Mouse (Mus musculus): Measurements from ENCODE around the gene Ssbp4. TPM values are rescaled to one million over a fixed set of nuclear protein-coding genes. Genes with fewer than 3 reads are reported as not detected.
A peak's percentile ranks its signal among the peaks of the same experiment; 100 is the strongest.

The Ssbp4 gene
- total and polyA plus RNA-seq, 3 experiments, result 84.9 to 212 TPM; not detected in 1

- peak; percentile 58 for DNase-seq (ENCODE audit: low read depth, low spot score)
- Histone ChIP-seq H3K36me3 (ENCODE audit: control insufficient read depth in 1 of 2, insufficient read depth in 2 of 2, low read length in 2 of 2) (0 out of 4 replicates have a peak, but pooled peaks cover 0 to 6% of the 10 kb centered on the region in 2 experiments), H3K27me3 (ENCODE audit: control insufficient read depth in 1 of 2, insufficient read depth in 2 of 2, low read length in 2 of 2) (no peaks in the 10 kb centered on the region), H3K9ac (ENCODE audit: control insufficient read depth, low read depth, low read length, poor library complexity, severe bottlenecking) (peak overlapping the region; percentile 80), H3K4me1 (ENCODE audit: control insufficient read depth in 1 of 2, insufficient read depth in 2 of 2, low read length in 2 of 2) (peaks cover 6 to 21% of the 10 kb centered on the region in 2 experiments), H3K4me3 (ENCODE audit: control insufficient read depth in 1 of 2, insufficient read depth in 1 of 2, low read depth in 2 of 2, low read length in 2 of 2) (peak overlapping the region; percentile 53 to 63), H3K27ac (ENCODE audit: control insufficient read depth, low read depth, low read length) (peak overlapping the region; percentile 83), H3K9me3 (replicated peaks; ENCODE audit: insufficient read depth, low read length) (no peaks in the 10 kb centered on the region), H3K79me2 (ENCODE audit: control insufficient read depth, insufficient read depth, low read length, poor library complexity) (no peaks in the 10 kb centered on the region; the same call in 1 of the 2 replicates)
- no peak for TF ChIP-seq CTCF (IDR thresholded peaks at IDR 0.05 in 2 of 3, conservative IDR thresholded peaks at IDR 0.05 in 1 of 3; ENCODE audit: control insufficient read depth in 1 of 3, insufficient read depth in 1 of 3, low read depth in 2 of 3, low read length in 3 of 3, poor library complexity in 1 of 3, severe bottlenecking in 1 of 3)
- TF ChIP-seq RAD21 (IDR thresholded peaks at IDR 0.05; ENCODE audit: low read depth, low read length), result no peak
- 0 out of 2 replicates have a peak, but pooled peaks have one; percentile 63 for TF ChIP-seq MAZ (IDR thresholded peaks at IDR 0.05; ENCODE audit: low read depth, low read length)
- TF ChIP-seq ZKSCAN1 (IDR thresholded peaks at IDR 0.05; ENCODE audit: low read depth, low read length), result 0 out of 2 replicates have a peak, but pooled peaks have one; percentile 43
- no peak for TF ChIP-seq CHD2 (IDR thresholded peaks at IDR 0.05; ENCODE audit: low read length)
- 0 out of 2 replicates have a peak, but pooled peaks have one; percentile 6 for TF ChIP-seq TCF12 (IDR thresholded peaks at IDR 0.05; ENCODE audit: low read depth, low read length)
- TF ChIP-seq TAL1 (IDR thresholded peaks at IDR 0.05; ENCODE audit: low read length), result no peak
- peak; percentile 28; the same call in 1 of the 2 replicates for TF ChIP-seq MXI1 (IDR thresholded peaks at IDR 0.05; ENCODE audit: low read depth, low read length)
- TF ChIP-seq POLR2A (IDR thresholded peaks at IDR 0.05; ENCODE audit: control insufficient read depth in 1 of 2, insufficient read depth in 1 of 2, low read depth in 1 of 2, low read length in 2 of 2, poor library complexity in 1 of 2), result 0 out of 4 replicates have a peak, but pooled peaks of 1 of the 2 experiments have one; percentile 20
- TF ChIP-seq NRF1 (IDR thresholded peaks at IDR 0.05; ENCODE audit: insufficient read depth, low read depth, low read length, poor library complexity, severe bottlenecking), result no peak
Measured at GRCm38 (mm10) chr8:70631436-70631835, 22.8 kb upstream of the Ssbp4 start.

DNA sequence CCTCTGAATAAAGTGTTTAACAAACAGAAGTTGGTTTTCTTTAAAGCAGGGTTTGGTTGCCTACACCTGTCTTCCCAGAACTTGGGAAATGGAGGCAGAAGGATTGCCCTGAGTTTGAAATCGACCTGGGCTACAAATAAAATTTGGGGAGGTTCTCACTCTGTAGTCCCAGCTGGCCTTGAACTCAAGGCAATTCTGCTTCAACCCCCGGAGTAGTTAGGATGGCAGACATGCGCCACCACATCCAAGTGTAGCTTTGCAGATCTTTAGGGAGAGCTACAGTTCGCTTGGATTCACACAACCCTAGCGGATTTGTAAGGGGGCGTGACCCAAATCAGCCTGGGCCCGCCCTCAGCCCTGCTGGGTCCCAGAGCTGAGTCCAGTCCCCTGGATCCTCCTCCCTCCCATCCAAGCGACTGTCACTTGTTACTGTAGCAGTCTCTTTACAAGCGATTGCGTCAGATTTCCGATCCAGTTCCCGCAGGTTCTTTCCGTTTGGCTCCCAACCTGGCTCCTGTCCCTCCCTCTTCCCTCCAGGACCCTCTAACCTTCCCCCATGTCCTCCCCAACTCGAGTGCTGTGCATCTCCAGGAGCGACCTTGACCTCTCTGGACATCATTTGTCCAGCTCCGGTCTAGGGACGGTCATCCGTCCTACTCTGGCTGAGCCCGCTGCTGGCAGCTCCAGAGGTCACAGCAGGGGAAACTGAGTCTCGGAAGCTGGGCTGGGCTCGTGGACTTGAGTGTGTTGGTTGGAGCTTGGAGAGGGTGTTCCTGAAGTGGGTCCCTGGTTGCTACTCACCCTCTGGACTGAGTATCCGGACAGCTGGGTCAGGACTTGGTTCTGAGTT lies 22.1 kb upstream of the Ssbp4 start:
- no peak for TF ChIP-seq USF2 (IDR thresholded peaks at IDR 0.05; ENCODE audit: borderline replicate concordance in 1 of 2, insufficient read depth in 1 of 2, low read depth in 1 of 2, low read length in 2 of 2)
- TF ChIP-seq MAFK (IDR thresholded peaks at IDR 0.05; ENCODE audit: borderline replicate concordance, low read depth, low read length), result no peak
- 0 out of 4 replicates have a peak, but pooled peaks of 1 of the 2 experiments have one; percentile 7 for TF ChIP-seq POLR2A (IDR thresholded peaks at IDR 0.05; ENCODE audit: control insufficient read depth in 1 of 2, insufficient read depth in 1 of 2, low read depth in 1 of 2, low read length in 2 of 2, poor library complexity in 1 of 2)
- no peak for TF ChIP-seq E2F4 (IDR thresholded peaks at IDR 0.05; ENCODE audit: borderline replicate concordance, low read depth, low read length)
- H3K79me2 ChIP-seq (ENCODE audit: control insufficient read depth, insufficient read depth, low read length, poor library complexity), result no peaks in the 10 kb centered on the region; the same call in 1 of the 2 replicates
- no peaks in the 10 kb centered on the region for H3K27me3 ChIP-seq (ENCODE audit: control insufficient read depth in 1 of 2, insufficient read depth in 2 of 2, low read length in 2 of 2)
- peak overlapping the region; percentile 53 to 63 for H3K4me3 ChIP-seq (ENCODE audit: control insufficient read depth in 1 of 2, insufficient read depth in 1 of 2, low read depth in 2 of 2, low read length in 2 of 2)
- peaks cover 6 to 23% of the 10 kb centered on the region in 2 experiments for H3K4me1 ChIP-seq (ENCODE audit: control insufficient read depth in 1 of 2, insufficient read depth in 2 of 2, low read length in 2 of 2)
- peak overlapping the region; percentile 83 for H3K27ac ChIP-seq (ENCODE audit: control insufficient read depth, low read depth, low read length)
- H3K36me3 ChIP-seq (ENCODE audit: control insufficient read depth in 1 of 2, insufficient read depth in 2 of 2, low read length in 2 of 2), result 0 out of 4 replicates have a peak, but pooled peaks cover 0 to 8% of the 10 kb centered on the region in 2 experiments
- H3K9me3 ChIP-seq (replicated peaks; ENCODE audit: insufficient read depth, low read length), result no peaks in the 10 kb centered on the region
- peak; percentile 91 for DNase-seq (ENCODE audit: low read depth, low spot score)
- peak overlapping the region; percentile 80 for H3K9ac ChIP-seq (ENCODE audit: control insufficient read depth, low read depth, low read length, poor library complexity, severe bottlenecking)

All from MEL (cell line).